Mouse (Mus musculus): ENCODE data around the gene Mesd.

DNA sequence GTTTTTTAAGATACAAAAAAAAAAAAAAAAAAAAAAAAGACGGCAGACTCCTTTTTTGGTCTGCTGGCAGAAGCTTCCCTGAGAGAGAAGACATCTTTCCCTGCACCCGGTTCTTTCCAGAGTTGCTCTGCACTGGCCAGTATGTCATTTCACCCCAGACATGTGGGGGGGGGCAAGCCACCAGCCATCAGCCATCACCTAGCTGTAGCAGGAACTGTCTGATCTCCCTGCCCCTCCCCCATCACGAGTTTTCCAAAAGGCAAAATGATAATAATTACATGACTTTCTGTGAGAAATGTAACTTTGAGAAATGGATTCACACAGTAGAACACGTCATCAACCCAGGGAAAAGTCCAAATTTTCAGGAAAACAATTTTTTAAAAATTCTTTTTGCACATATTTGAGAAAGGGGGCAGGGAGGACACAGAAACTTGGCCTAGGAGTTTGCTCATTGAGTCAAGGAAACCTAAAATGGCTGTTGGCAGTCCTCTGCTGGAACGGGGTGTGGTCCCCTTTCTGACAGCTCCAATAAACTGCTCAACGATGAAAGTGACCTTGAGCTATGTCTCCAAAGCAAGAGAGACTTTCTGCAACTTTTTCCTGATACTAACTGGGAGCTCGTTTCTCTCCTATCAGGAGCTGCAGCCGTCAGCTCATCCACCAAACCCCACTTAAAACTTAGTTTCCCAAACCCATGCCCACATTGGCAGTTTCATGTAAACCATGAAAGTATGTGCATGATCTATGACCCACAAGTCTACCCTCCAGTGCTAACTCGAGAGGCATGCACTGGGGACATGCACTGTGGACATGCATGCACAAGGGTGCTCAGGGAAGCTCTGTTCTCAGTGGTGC, 27.7 kb upstream of the Mesd start:
- TF ChIP-seq POLR2A (IDR thresholded peaks at IDR 0.05; ENCODE audit: borderline replicate concordance, low read depth, low read length), result no peak
- TF ChIP-seq CTCF (IDR thresholded peaks at IDR 0.05; ENCODE audit: low read depth, low read length), result no peak

Data from bone marrow macrophage, adult 2 months (primary cell).